Mouse (Mus musculus): ENCODE measurements around the gene Ugt1a8.

- no peak for TF ChIP-seq CTCF (conservative IDR thresholded peaks at IDR 0.05; ENCODE audit: insufficient read depth, insufficient read length, low read depth, low read length)
- no peak for TF ChIP-seq POLR2A (IDR thresholded peaks at IDR 0.05; ENCODE audit: low read depth, low read length)
Observed at GRCm38 (mm10) chr1:88186325-88186935, 98.8 kb downstream of the Ugt1a8 start.
